Mouse (Mus musculus): ENCODE results near the gene Actl6b. TPM values are rescaled to one million over a fixed set of nuclear protein-coding genes. Genes with fewer than 3 reads are reported as not detected.
"Not testable (repeated sequence)": the region's sequence is repeated elsewhere in the genome, so short reads cannot be mapped to it uniquely, and the experiment has no call there.

Actl6b gene
- polyA plus RNA-seq, 1 experiment from 2014 or later, result 0.35 TPM

- H3K27me3 ChIP-seq, result no peaks in the 10 kb centered on the region
- ATAC-seq (ENCODE audit: insufficient number of reproducible peaks, low FRiP score, low TSS enrichment, low read depth), result peak; percentile 72
- peak overlapping the region; percentile 96 for H3K27ac ChIP-seq
- peak overlapping the region; percentile 54 for H3K4me2 ChIP-seq
- H3K4me3 ChIP-seq, result peak overlapping the region; percentile 45
- H3K9ac ChIP-seq, result peak overlapping the region; percentile 21; the same call in 1 of the 2 replicates
- peaks cover 62% of the 10 kb centered on the region for H3K4me1 ChIP-seq
- H3K36me3 ChIP-seq, result peaks cover 17% of the 10 kb centered on the region
- no peaks in the 10 kb centered on the region for H3K9me3 ChIP-seq
- 4% methylated on average over 12 of the region's 12 CpGs for WGBS
Measured at GRCm38 (mm10) chr5:137610548-137611244, 57.4 kb downstream of the Actl6b start.

GRCm38 (mm10) chr5:137611245-137611602, 57.9 kb downstream of the Actl6b start:
- H3K4me3 ChIP-seq, result peak overlapping the region; percentile 45
- peaks cover 12% of the 10 kb centered on the region for H3K36me3 ChIP-seq
- H3K9me3 ChIP-seq, result no peaks in the 10 kb centered on the region
- H3K4me1 ChIP-seq, result peaks cover 61% of the 10 kb centered on the region
- peak overlapping the region; percentile 96 for H3K27ac ChIP-seq
- H3K4me2 ChIP-seq, result peak overlapping the region; percentile 54
- 8% methylated on average over 6 of the region's 6 CpGs for WGBS
- peak; percentile 62 for ATAC-seq (ENCODE audit: insufficient number of reproducible peaks, low FRiP score, low TSS enrichment, low read depth)
- 0 out of 2 replicates have a peak overlapping the region, but pooled peaks have one; percentile 21 for H3K9ac ChIP-seq
- H3K27me3 ChIP-seq, result no peaks in the 10 kb centered on the region

GRCm38 (mm10) chr5:137613076-137613475, 59.8 kb downstream of the Actl6b start:
- no peak overlapping the region for H3K9ac ChIP-seq
- ATAC-seq (ENCODE audit: insufficient number of reproducible peaks, low FRiP score, low TSS enrichment, low read depth), result no peak
- H3K4me1 ChIP-seq, result peaks cover 56% of the 10 kb centered on the region
- 0 out of 2 replicates have a peak overlapping the region, but pooled peaks have one; percentile 22 for H3K27ac ChIP-seq
- H3K9me3 ChIP-seq, result no peaks in the 10 kb centered on the region
- H3K4me2 ChIP-seq, result no peak overlapping the region
- H3K4me3 ChIP-seq, result no peak overlapping the region
- H3K36me3 ChIP-seq, result no peaks in the 10 kb centered on the region
- WGBS, result 71% methylated on average over 5 of the region's 5 CpGs
- H3K27me3 ChIP-seq, result no peaks in the 10 kb centered on the region

DNA sequence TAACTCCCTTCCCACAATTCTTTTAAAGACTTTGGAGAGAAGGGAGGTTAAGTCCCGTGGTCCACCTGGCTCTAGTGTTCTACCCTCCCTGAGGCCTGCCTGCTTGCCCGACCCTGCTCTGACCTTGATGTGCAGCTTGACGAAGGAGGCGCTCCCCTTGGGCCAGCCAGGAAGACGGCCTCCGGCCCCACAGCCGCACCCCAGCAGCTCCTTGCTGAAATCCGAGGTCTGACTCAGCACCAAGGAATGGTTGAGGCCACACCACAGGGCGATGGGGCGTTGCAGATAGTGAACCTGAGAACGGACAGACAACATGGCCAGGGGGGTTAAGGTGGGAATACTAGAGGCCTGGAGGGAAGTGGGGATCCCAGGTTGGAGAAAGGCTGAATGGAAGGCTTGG, 60.2 kb downstream of the Actl6b start, which contains the start of gene Pcolce:
TSS of gene Pcolce (minus strand) at position 235 of the 400 bp plus-strand sequence.
- H3K9ac ChIP-seq, result no peak within 1 kb of the TSS
- 37% methylated on average over 11 of the region's 11 CpGs for WGBS
- H3K4me3 ChIP-seq, result no peak within 1 kb of the TSS
- ATAC-seq (ENCODE audit: insufficient number of reproducible peaks, low FRiP score, low TSS enrichment, low read depth), result no peak
- H3K27me3 ChIP-seq, result no peaks in the 10 kb centered on the region
- no peaks in the 10 kb centered on the region for H3K9me3 ChIP-seq
- peak within 1 kb of the TSS; percentile 96; the same call in 1 of the 2 replicates for H3K27ac ChIP-seq
- peaks cover 51% of the 10 kb centered on the region for H3K4me1 ChIP-seq
- no peak within 1 kb of the TSS for H3K4me2 ChIP-seq
- no peaks in the 10 kb centered on the region for H3K36me3 ChIP-seq

- WGBS, result 89% methylated on average over 2 of the region's 2 CpGs
- not testable (repeated sequence) for ATAC-seq (ENCODE audit: insufficient number of reproducible peaks, low FRiP score, low TSS enrichment, low read depth); H3K4me2 ChIP-seq; H3K9ac ChIP-seq; H3K9me3 ChIP-seq; H3K36me3 ChIP-seq; H3K27ac ChIP-seq; H3K27me3 ChIP-seq; H3K4me3 ChIP-seq
- peaks cover 38% of the 10 kb centered on the region for H3K4me1 ChIP-seq
Measured at GRCm38 (mm10) chr5:137614921-137615320, 61.6 kb downstream of the Actl6b start.

- ATAC-seq (ENCODE audit: insufficient number of reproducible peaks, low FRiP score, low TSS enrichment, low read depth), result no peak
- 91% methylated on average over 7 of the region's 7 CpGs for WGBS
- Histone ChIP-seq H3K9ac (no peak overlapping the region), H3K27ac (no peak overlapping the region), H3K4me2 (no peak overlapping the region), H3K27me3 (no peaks in the 10 kb centered on the region), H3K4me1 (peaks cover 34% of the 10 kb centered on the region), H3K4me3 (no peak overlapping the region), H3K9me3 (no peaks in the 10 kb centered on the region), H3K36me3 (no peaks in the 10 kb centered on the region)
Measured at GRCm38 (mm10) chr5:137615347-137615746, 62.0 kb downstream of the Actl6b start.

Small RNAs within 50 kb of the gene (microRNA-seq; reads per million reads assigned to microRNA genes)
- not detected for gene Mir6418

Other genes starting within 250 kb of the Actl6b start
- gene Srrt, start 245.8 kb upstream of the Actl6b start, polyA plus RNA-seq (2015; fragmentation: Nextera tagmentation; extraction: Ambion mirVana), result 113 and 117 TPM in 2 replicates
- gene Trip6, start 239.1 kb upstream of the Actl6b start, polyA plus RNA-seq (2015; fragmentation: Nextera tagmentation; extraction: Ambion mirVana), result 109 and 110 TPM in 2 replicates
- gene Slc12a9, start 219.9 kb upstream of the Actl6b start, polyA plus RNA-seq (2015; fragmentation: Nextera tagmentation; extraction: Ambion mirVana), result 13.9 and 14.4 TPM in 2 replicates
- 61.1 and 68.6 TPM in 2 replicates for gene Ephb4, start 203.4 kb upstream of the Actl6b start, polyA plus RNA-seq (2015; fragmentation: Nextera tagmentation; extraction: Ambion mirVana)
- 0.10 and 0.13 TPM in 2 replicates for gene Zan, start 76.5 kb upstream of the Actl6b start, polyA plus RNA-seq (2015; fragmentation: Nextera tagmentation; extraction: Ambion mirVana)
- gene Pop7, start 51.0 kb upstream of the Actl6b start, polyA plus RNA-seq (2015; fragmentation: Nextera tagmentation; extraction: Ambion mirVana), result 46.5 and 46.7 TPM in 2 replicates
- gene Gigyf1, start 35.0 kb upstream of the Actl6b start, polyA plus RNA-seq (2015; fragmentation: Nextera tagmentation; extraction: Ambion mirVana), result 10.3 and 12.0 TPM in 2 replicates
- gene Epo, start 20.3 kb upstream of the Actl6b start, polyA plus RNA-seq (2015; fragmentation: Nextera tagmentation; extraction: Ambion mirVana), result 0.26 TPM in 1 of 2 replicates, not detected in the other
- gene Gnb2, start 20.0 kb upstream of the Actl6b start, polyA plus RNA-seq (2015; fragmentation: Nextera tagmentation; extraction: Ambion mirVana), result 350 and 394 TPM in 2 replicates
- 1.4 and 1.6 TPM in 2 replicates for gene Tfr2, start 16.3 kb downstream of the Actl6b start, polyA plus RNA-seq (2015; fragmentation: Nextera tagmentation; extraction: Ambion mirVana)
- 40.6 and 41.8 TPM in 2 replicates for gene Mospd3, start 47.5 kb downstream of the Actl6b start, polyA plus RNA-seq (2015; fragmentation: Nextera tagmentation; extraction: Ambion mirVana)
- 303 and 362 TPM in 2 replicates for gene Pcolce, start 60.3 kb downstream of the Actl6b start, polyA plus RNA-seq (2015; fragmentation: Nextera tagmentation; extraction: Ambion mirVana)
- 0.09 TPM in 1 of 2 replicates, not detected in the other for gene Fbxo24, start 75.5 kb downstream of the Actl6b start, polyA plus RNA-seq (2015; fragmentation: Nextera tagmentation; extraction: Ambion mirVana)
- gene Lrch4, start 75.6 kb downstream of the Actl6b start, polyA plus RNA-seq (2015; fragmentation: Nextera tagmentation; extraction: Ambion mirVana), result 32.8 and 34.1 TPM in 2 replicates
- 8.0 and 8.5 TPM in 2 replicates for gene Gm20605, start 75.7 kb downstream of the Actl6b start, polyA plus RNA-seq (2015; fragmentation: Nextera tagmentation; extraction: Ambion mirVana)
- gene Sap25, start 87.8 kb downstream of the Actl6b start, polyA plus RNA-seq (2015; fragmentation: Nextera tagmentation; extraction: Ambion mirVana), result 4.8 and 6.0 TPM in 2 replicates
- 0.19 and 0.38 TPM in 2 replicates for gene Irs3, start 92.2 kb downstream of the Actl6b start, polyA plus RNA-seq (2015; fragmentation: Nextera tagmentation; extraction: Ambion mirVana)
- 15.9 and 17.4 TPM in 2 replicates for gene Agfg2, start 131.2 kb downstream of the Actl6b start, polyA plus RNA-seq (2015; fragmentation: Nextera tagmentation; extraction: Ambion mirVana)
- gene Nyap1, start 188.1 kb downstream of the Actl6b start, polyA plus RNA-seq (2015; fragmentation: Nextera tagmentation; extraction: Ambion mirVana), result 1.9 and 3.5 TPM in 2 replicates
- 169 and 197 TPM in 2 replicates for gene Tsc22d4, start 192.2 kb downstream of the Actl6b start, polyA plus RNA-seq (2015; fragmentation: Nextera tagmentation; extraction: Ambion mirVana)
- gene Ppp1r35, start 225.3 kb downstream of the Actl6b start, polyA plus RNA-seq (2015; fragmentation: Nextera tagmentation; extraction: Ambion mirVana), result 22.2 and 27.8 TPM in 2 replicates
- 8.7 and 9.2 TPM in 2 replicates for gene Mepce, start 234.1 kb downstream of the Actl6b start, polyA plus RNA-seq (2015; fragmentation: Nextera tagmentation; extraction: Ambion mirVana)
- 19.7 and 24.4 TPM in 2 replicates for gene Zcwpw1, start 234.3 kb downstream of the Actl6b start, polyA plus RNA-seq (2015; fragmentation: Nextera tagmentation; extraction: Ambion mirVana)

Measured in limb, embryonic 15.5 days (tissue).